Mouse (Mus musculus): ENCODE data around the gene Fam71e1.

Fam71e1 gene

GRCm38 (mm10) chr7:44495992-44496770 is at the start of gene Fam71e1, which contains the start of gene Emc10:
Gene Fam71e1, plus strand, starts transcription at chr7:44496581.
Gene Emc10, minus strand, starts transcription at chr7:44496529.
- no peak for TF ChIP-seq NANOG (IDR thresholded peaks at IDR 0.05; ENCODE audit: borderline replicate concordance, low read length)
- Histone ChIP-seq H3K27me3 (ENCODE audit: insufficient read depth, low read length) (no peaks in the 10 kb centered on the region), H3K4me3 (replicated peaks; ENCODE audit: low read length) (peak within 1 kb of the TSS; percentile 91), H3K36me3 (ENCODE audit: insufficient read depth, low read length) (peaks cover 36% of the 10 kb centered on the region), H3K9me3 (ENCODE audit: low read length) (no peaks in the 10 kb centered on the region), H3K4me1 (replicated peaks; ENCODE audit: low read depth, low read length) (peaks cover 78% of the 10 kb centered on the region)

GRCm38 (mm10) chr7:44453256-44453655 is 43.1 kb upstream of the Fam71e1 start:
- H3K4me3 ChIP-seq (replicated peaks; ENCODE audit: low read length), result no peak overlapping the region
- H3K27me3 ChIP-seq (ENCODE audit: insufficient read depth, low read length), result peaks cover 28% of the 10 kb centered on the region
- TF ChIP-seq CTCF (conservative IDR thresholded peaks at IDR 0.05; ENCODE audit: low read length) (no peak), POU5F1 (IDR thresholded peaks at IDR 0.05; ENCODE audit: borderline replicate concordance, low read length) (no peak), NANOG (IDR thresholded peaks at IDR 0.05; ENCODE audit: borderline replicate concordance, low read length) (no peak)
- no peaks in the 10 kb centered on the region for H3K36me3 ChIP-seq (ENCODE audit: insufficient read depth, low read length)
- H3K4me1 ChIP-seq (replicated peaks; ENCODE audit: low read depth, low read length), result peaks cover 6% of the 10 kb centered on the region; the same call in 1 of the 2 replicates
- no peaks in the 10 kb centered on the region for H3K9me3 ChIP-seq (ENCODE audit: low read length)

- Histone ChIP-seq H3K36me3 (ENCODE audit: insufficient read depth, low read length) (no peaks in the 10 kb centered on the region), H3K4me3 (replicated peaks; ENCODE audit: low read length) (no peak overlapping the region), H3K9me3 (ENCODE audit: low read length) (no peaks in the 10 kb centered on the region), H3K27me3 (ENCODE audit: insufficient read depth, low read length) (peaks cover 52% of the 10 kb centered on the region), H3K4me1 (replicated peaks; ENCODE audit: low read depth, low read length) (peaks cover 13% of the 10 kb centered on the region)
- TF ChIP-seq CTCF (conservative IDR thresholded peaks at IDR 0.05; ENCODE audit: low read length) (no peak), POU5F1 (IDR thresholded peaks at IDR 0.05; ENCODE audit: borderline replicate concordance, low read length) (no peak), NANOG (IDR thresholded peaks at IDR 0.05; ENCODE audit: borderline replicate concordance, low read length) (no peak)
Observed at GRCm38 (mm10) chr7:44456302-44456701, 40.1 kb upstream of the Fam71e1 start.

- H3K4me1 ChIP-seq (replicated peaks; ENCODE audit: low read depth, low read length), result peaks cover 28% of the 10 kb centered on the region
- no peaks in the 10 kb centered on the region for H3K9me3 ChIP-seq (ENCODE audit: low read length)
- no peak for TF ChIP-seq NANOG (IDR thresholded peaks at IDR 0.05; ENCODE audit: borderline replicate concordance, low read length)
- no peak for TF ChIP-seq POU5F1 (IDR thresholded peaks at IDR 0.05; ENCODE audit: borderline replicate concordance, low read length)
- TF ChIP-seq CTCF (conservative IDR thresholded peaks at IDR 0.05; ENCODE audit: low read length), result no peak
- no peak overlapping the region for H3K4me3 ChIP-seq (replicated peaks; ENCODE audit: low read length)
- H3K36me3 ChIP-seq (ENCODE audit: insufficient read depth, low read length), result no peaks in the 10 kb centered on the region
- peaks cover 74% of the 10 kb centered on the region for H3K27me3 ChIP-seq (ENCODE audit: insufficient read depth, low read length)
Observed at GRCm38 (mm10) chr7:44460067-44460466, 36.3 kb upstream of the Fam71e1 start.

GRCm38 (mm10) chr7:44460767-44461502 is 35.4 kb upstream of the Fam71e1 start:
- Histone ChIP-seq H3K4me3 (replicated peaks; ENCODE audit: low read length) (peak overlapping the region; percentile 76), H3K9me3 (ENCODE audit: low read length) (no peaks in the 10 kb centered on the region), H3K36me3 (ENCODE audit: insufficient read depth, low read length) (no peaks in the 10 kb centered on the region), H3K4me1 (replicated peaks; ENCODE audit: low read depth, low read length) (peaks cover 37% of the 10 kb centered on the region), H3K27me3 (ENCODE audit: insufficient read depth, low read length) (peaks cover 70% of the 10 kb centered on the region)
- TF ChIP-seq POU5F1 (IDR thresholded peaks at IDR 0.05; ENCODE audit: borderline replicate concordance, low read length) (no peak), CTCF (conservative IDR thresholded peaks at IDR 0.05; ENCODE audit: low read length) (no peak), NANOG (IDR thresholded peaks at IDR 0.05; ENCODE audit: borderline replicate concordance, low read length) (no peak)

GRCm38 (mm10) chr7:44461503-44462217 is 34.7 kb upstream of the Fam71e1 start:
- peak overlapping the region; percentile 76 for H3K4me3 ChIP-seq (replicated peaks; ENCODE audit: low read length)
- H3K27me3 ChIP-seq (ENCODE audit: insufficient read depth, low read length), result peaks cover 70% of the 10 kb centered on the region
- no peaks in the 10 kb centered on the region for H3K36me3 ChIP-seq (ENCODE audit: insufficient read depth, low read length)
- no peak for TF ChIP-seq CTCF (conservative IDR thresholded peaks at IDR 0.05; ENCODE audit: low read length)
- no peak for TF ChIP-seq NANOG (IDR thresholded peaks at IDR 0.05; ENCODE audit: borderline replicate concordance, low read length)
- TF ChIP-seq POU5F1 (IDR thresholded peaks at IDR 0.05; ENCODE audit: borderline replicate concordance, low read length), result no peak
- peaks cover 41% of the 10 kb centered on the region for H3K4me1 ChIP-seq (replicated peaks; ENCODE audit: low read depth, low read length)
- H3K9me3 ChIP-seq (ENCODE audit: low read length), result no peaks in the 10 kb centered on the region

GRCm38 (mm10) chr7:44462218-44463055 is 33.9 kb upstream of the Fam71e1 start:
- H3K9me3 ChIP-seq (ENCODE audit: low read length), result no peaks in the 10 kb centered on the region
- TF ChIP-seq CTCF (conservative IDR thresholded peaks at IDR 0.05; ENCODE audit: low read length), result no peak; the same call in 1 of the 2 replicates
- no peak for TF ChIP-seq POU5F1 (IDR thresholded peaks at IDR 0.05; ENCODE audit: borderline replicate concordance, low read length)
- no peak for TF ChIP-seq NANOG (IDR thresholded peaks at IDR 0.05; ENCODE audit: borderline replicate concordance, low read length)
- H3K36me3 ChIP-seq (ENCODE audit: insufficient read depth, low read length), result no peaks in the 10 kb centered on the region
- H3K27me3 ChIP-seq (ENCODE audit: insufficient read depth, low read length), result peaks cover 66% of the 10 kb centered on the region
- peaks cover 49% of the 10 kb centered on the region for H3K4me1 ChIP-seq (replicated peaks; ENCODE audit: low read depth, low read length)
- H3K4me3 ChIP-seq (replicated peaks; ENCODE audit: low read length), result peak overlapping the region; percentile 76
